Mouse (Mus musculus): ENCODE data around the gene Ldlrap1. TPM values are rescaled to one million over a fixed set of nuclear protein-coding genes. Genes with fewer than 3 reads are reported as not detected.

The Ldlrap1 gene
- total RNA-seq, 2 experiments from 2014 or later, result 1.8 to 3.1 TPM

- DNase-seq (ENCODE audit: low spot score in 2 of 2), result no peak
Measured at GRCm38 (mm10) chr4:134776246-134776645, 8.4 kb upstream of the Ldlrap1 start.

- DNase-seq (ENCODE audit: low spot score in 2 of 2), result no peak
Measured at GRCm38 (mm10) chr4:134775234-134775944, 7.6 kb upstream of the Ldlrap1 start.

GRCm38 (mm10) chr4:134774126-134774525, 6.3 kb upstream of the Ldlrap1 start:
- DNase-seq (ENCODE audit: low spot score in 2 of 2), result no peak

GRCm38 (mm10) chr4:134772805-134773674, 5.2 kb upstream of the Ldlrap1 start:
- no peak for DNase-seq (ENCODE audit: low spot score in 2 of 2)

GRCm38 (mm10) chr4:134769891-134770290, 2.1 kb upstream of the Ldlrap1 start:
- no peak for DNase-seq (ENCODE audit: low spot score in 2 of 2)

GRCm38 (mm10) chr4:134769081-134769811, 1.4 kb upstream of the Ldlrap1 start:
- no peak for DNase-seq (ENCODE audit: low spot score in 2 of 2)

GRCm38 (mm10) chr4:134768226-134768888, 533 bp upstream of the Ldlrap1 start:
- no peak for DNase-seq (ENCODE audit: low spot score in 2 of 2)

- no peak for DNase-seq (ENCODE audit: low spot score in 2 of 2)
Measured at GRCm38 (mm10) chr4:134766904-134767425, 859 bp downstream of the Ldlrap1 start.

- DNase-seq (ENCODE audit: low spot score in 2 of 2), result no peak
Measured at GRCm38 (mm10) chr4:134766277-134766676, 1.5 kb downstream of the Ldlrap1 start.

GRCm38 (mm10) chr4:134764333-134764732, 3.5 kb downstream of the Ldlrap1 start:
- DNase-seq (ENCODE audit: low spot score in 2 of 2), result no peak

GRCm38 (mm10) chr4:134762360-134762759, 5.5 kb downstream of the Ldlrap1 start:
- DNase-seq (ENCODE audit: low spot score in 2 of 2), result no peak

- no peak for DNase-seq (ENCODE audit: low spot score in 2 of 2)
Measured at GRCm38 (mm10) chr4:134760793-134761201, 7.0 kb downstream of the Ldlrap1 start.

- no peak for DNase-seq (ENCODE audit: low spot score in 2 of 2)
Measured at GRCm38 (mm10) chr4:134760281-134760680, 7.5 kb downstream of the Ldlrap1 start.

- DNase-seq (ENCODE audit: low spot score in 2 of 2), result no peak
Measured at GRCm38 (mm10) chr4:134759564-134759963, 8.3 kb downstream of the Ldlrap1 start.

- no peak for DNase-seq (ENCODE audit: low spot score in 2 of 2)
Measured at GRCm38 (mm10) chr4:134758922-134759321, 8.9 kb downstream of the Ldlrap1 start.

- no peak for DNase-seq (ENCODE audit: low spot score in 2 of 2)
Measured at GRCm38 (mm10) chr4:134758367-134758766, 9.5 kb downstream of the Ldlrap1 start.

GRCm38 (mm10) chr4:134756953-134757352, 10.9 kb downstream of the Ldlrap1 start:
- DNase-seq (ENCODE audit: low spot score in 2 of 2), result no peak

GRCm38 (mm10) chr4:134754941-134755340, 12.9 kb downstream of the Ldlrap1 start:
- DNase-seq (ENCODE audit: low spot score in 2 of 2), result no peak

GRCm38 (mm10) chr4:134754371-134754770, 13.5 kb downstream of the Ldlrap1 start:
- no peak for DNase-seq (ENCODE audit: low spot score in 2 of 2)

GRCm38 (mm10) chr4:134753516-134754261, 14.1 kb downstream of the Ldlrap1 start:
- no peak for DNase-seq (ENCODE audit: low spot score in 2 of 2)
